Mouse (Mus musculus) neural tube, embryonic 11.5 days (tissue): Measurements from ENCODE around the gene Tex19.1. TPM values are rescaled to one million over a fixed set of nuclear protein-coding genes. Genes with fewer than 3 reads are reported as not detected.

ENCODE experiments used
- ATAC-seq: fragments of 200-750 bp; cut with Nextera tagmentation; 2 replicates; pipeline ENCODE4 v1.8.0; 2017; ENCODE audit warnings: moderate number of reproducible peaks, mild to moderate bottlenecking, moderate TSS enrichment, moderate library complexity; ENCODE audit not compliant: insufficient read depth, low FRiP score, low TSS enrichment
- DNase-seq: peaks from one replicate; pipeline ENCODE4 v3.0.0-alpha.2; 2015; ENCODE audit warnings: low spot score
- H3K27ac ChIP-seq: fragments of 300-500 bp; sonication (generic); 2 replicates; pipeline ENCODE4 v1.5.1; 2014; ENCODE audit warnings: low read depth, mild to moderate bottlenecking, low read length
- H3K27me3 ChIP-seq: fragments of 300-500 bp; sonication (generic); 2 replicates; pipeline ENCODE4 v1.6.1; 2014; ENCODE audit warnings: mild to moderate bottlenecking, low read length, mixed read lengths; ENCODE audit not compliant: control insufficient read depth, insufficient read depth
- H3K36me3 ChIP-seq: fragments of 300-500 bp; sonication (generic); 2 replicates; pipeline ENCODE4 v1.6.1; 2014; ENCODE audit warnings: mild to moderate bottlenecking, low read length, moderate library complexity, mixed read lengths; ENCODE audit not compliant: control insufficient read depth, insufficient read depth
- H3K4me1 ChIP-seq: fragments of 300-500 bp; sonication (generic); 2 replicates; pipeline ENCODE4 v1.6.1; 2014; ENCODE audit warnings: low read length, mixed read lengths; ENCODE audit not compliant: control insufficient read depth, insufficient read depth
- H3K4me2 ChIP-seq: fragments of 300-500 bp; sonication (generic); 2 replicates; pipeline ENCODE4 v1.6.1; 2014; ENCODE audit warnings: low read depth, mild to moderate bottlenecking, moderate library complexity
- H3K4me3 ChIP-seq: fragments of 300-500 bp; sonication (generic); 2 replicates; pipeline ENCODE4 v1.5.1; 2014; ENCODE audit warnings: low read depth, low read length
- H3K9ac ChIP-seq: fragments of 300-500 bp; sonication (generic); 2 replicates; pipeline ENCODE4 v1.6.1; 2014; ENCODE audit warnings: mild to moderate bottlenecking, low read length
- H3K9me3 ChIP-seq: fragments of 300-500 bp; sonication (generic); 2 replicates; pipeline ENCODE4 v1.6.1; 2016; ENCODE audit warnings: low read length; ENCODE audit not compliant: control insufficient read depth
- WGBS: fragments of 180-500 bp; shearing (Covaris S2); extraction: QIAGEN DNeasy Blood & Tissue Kit; methylation state at CpG from one replicate; pipeline ENCODE4 v1.1.7; 2014; 5-methylcytosine and 5-hydroxymethylcytosine counted together
- polyA plus RNA-seq: library from polyadenylated mRNA; unstranded; fragments of >200 nt; fragmentation: Nextera tagmentation; extraction: Ambion mirVana; gene quantifications from 2 replicates; pipeline ENCODE4 v1.2.1, GENCODE M21; 2014

The Tex19.1 gene
- polyA plus RNA-seq, 1 experiment from 2014 or later, result not detected

- no peaks in the 10 kb centered on the region for H3K9me3 ChIP-seq
- no peak overlapping the region for H3K4me2 ChIP-seq
- no peak for ATAC-seq
- H3K4me3 ChIP-seq, result no peak overlapping the region
- no peaks in the 10 kb centered on the region for H3K36me3 ChIP-seq
- 88% methylated on average over 5 of the region's 5 CpGs for WGBS
- H3K27me3 ChIP-seq, result no peaks in the 10 kb centered on the region
- no peak overlapping the region for H3K27ac ChIP-seq
- no peak for DNase-seq
- no peak overlapping the region for H3K9ac ChIP-seq
- H3K4me1 ChIP-seq, result no peaks in the 10 kb centered on the region
Observed at GRCm38 (mm10) chr11:121112091-121112775, 33.7 kb upstream of the Tex19.1 start.

GRCm38 (mm10) chr11:121118106-121118505 lies 27.8 kb upstream of the Tex19.1 start:
- ATAC-seq, result no peak
- Histone ChIP-seq H3K9ac (no peak overlapping the region), H3K9me3 (no peaks in the 10 kb centered on the region), H3K27ac (no peak overlapping the region), H3K4me1 (no peaks in the 10 kb centered on the region), H3K4me3 (no peak overlapping the region), H3K4me2 (no peak overlapping the region), H3K27me3 (no peaks in the 10 kb centered on the region), H3K36me3 (no peaks in the 10 kb centered on the region)
- 94% methylated on average over 18 of the region's 18 CpGs for whole genome bisulfite sequencing
- no peak for DNase-seq

- no peaks in the 10 kb centered on the region for H3K36me3 ChIP-seq
- no peak for DNase-seq
- H3K9me3 ChIP-seq, result no peaks in the 10 kb centered on the region
- H3K4me3 ChIP-seq, result no peak within 1 kb of the TSS
- no peak within 1 kb of the TSS for H3K4me2 ChIP-seq
- no peaks in the 10 kb centered on the region for H3K27me3 ChIP-seq
- H3K9ac ChIP-seq, result no peak within 1 kb of the TSS
- WGBS, result 84% methylated on average over 3 of the region's 3 CpGs
- ATAC-seq, result no peak
- H3K27ac ChIP-seq, result no peak within 1 kb of the TSS
- no peaks in the 10 kb centered on the region for H3K4me1 ChIP-seq
Observed at GRCm38 (mm10) chr11:121118577-121118976, 27.4 kb upstream of the Tex19.1 start, which contains the start of gene Tex19.2. Gene Tex19.2 (minus strand): TSS chr11:121118677.

GRCm38 (mm10) chr11:121121151-121121550 lies 24.8 kb upstream of the Tex19.1 start:
- Histone ChIP-seq H3K36me3 (no peaks in the 10 kb centered on the region), H3K9me3 (no peaks in the 10 kb centered on the region), H3K4me3 (no peak overlapping the region), H3K27me3 (no peaks in the 10 kb centered on the region), H3K4me1 (no peaks in the 10 kb centered on the region), H3K9ac (no peak overlapping the region), H3K4me2 (no peak overlapping the region), H3K27ac (no peak overlapping the region)
- ATAC-seq (no peak), DNase-seq (no peak)
- 92% methylated on average over 3 of the region's 3 CpGs for WGBS

GRCm38 (mm10) chr11:121122024-121122670 lies 23.8 kb upstream of the Tex19.1 start:
- Histone ChIP-seq H3K9ac (no peak overlapping the region), H3K27ac (no peak overlapping the region), H3K27me3 (no peaks in the 10 kb centered on the region), H3K4me2 (no peak overlapping the region), H3K4me3 (no peak overlapping the region), H3K36me3 (no peaks in the 10 kb centered on the region), H3K9me3 (no peaks in the 10 kb centered on the region), H3K4me1 (no peaks in the 10 kb centered on the region)
- ATAC-seq (no peak), DNase-seq (no peak)
- 77% methylated on average over 2 of the region's 2 CpGs for WGBS

GRCm38 (mm10) chr11:121123438-121123837 lies 22.5 kb upstream of the Tex19.1 start:
- H3K4me2 ChIP-seq, result no peak overlapping the region
- no peak for ATAC-seq

GRCm38 (mm10) chr11:121125522-121126172 lies 20.3 kb upstream of the Tex19.1 start:
- DNase-seq (no peak), ATAC-seq (no peak)
- H3K9me3 ChIP-seq, result no peaks in the 10 kb centered on the region
- H3K36me3 ChIP-seq, result no peaks in the 10 kb centered on the region
- no peaks in the 10 kb centered on the region for H3K4me1 ChIP-seq
- H3K4me2 ChIP-seq, result no peak overlapping the region
- no peaks in the 10 kb centered on the region for H3K27me3 ChIP-seq
- no peak overlapping the region for H3K27ac ChIP-seq
- no peak overlapping the region for H3K9ac ChIP-seq
- WGBS, result 82% methylated on average over 3 of the region's 3 CpGs
- no peak overlapping the region for H3K4me3 ChIP-seq

More at GRCm38 (mm10) chr11:121123438-121123837, 22.5 kb upstream of the Tex19.1 start:
- H3K4me1 ChIP-seq, result no peaks in the 10 kb centered on the region
- no peaks in the 10 kb centered on the region for H3K9me3 ChIP-seq
- H3K9ac ChIP-seq, result no peak overlapping the region
- no peak for DNase-seq
- WGBS, result 87% methylated on average over 4 of the region's 4 CpGs
- no peak overlapping the region for H3K4me3 ChIP-seq
- H3K36me3 ChIP-seq, result no peaks in the 10 kb centered on the region
- no peak overlapping the region for H3K27ac ChIP-seq
- no peaks in the 10 kb centered on the region for H3K27me3 ChIP-seq

- 86% methylated on average over 1 of the region's 1 CpGs for WGBS
- no peaks in the 10 kb centered on the region for H3K27me3 ChIP-seq
- no peak overlapping the region for H3K4me3 ChIP-seq
- no peaks in the 10 kb centered on the region for H3K36me3 ChIP-seq
- no peaks in the 10 kb centered on the region for H3K4me1 ChIP-seq
- no peak overlapping the region for H3K27ac ChIP-seq
- ATAC-seq (no peak), DNase-seq (no peak)
- no peaks in the 10 kb centered on the region for H3K9me3 ChIP-seq
- no peak overlapping the region for H3K9ac ChIP-seq
- no peak overlapping the region for H3K4me2 ChIP-seq
Observed at GRCm38 (mm10) chr11:121126395-121126794, 19.5 kb upstream of the Tex19.1 start.
